Mouse (Mus musculus) left cerebral cortex, postnatal 14 days (tissue): ENCODE results near the gene Gm10638. TPM values are rescaled to one million over a fixed set of nuclear protein-coding genes. Genes with fewer than 3 reads are reported as not detected.

Source experiments
- DNase-seq, 2 experiments: peaks; one replicate each; pipeline ENCODE4 v3.0.0; 2021 to 2022; ENCODE audit warnings: low spot score in 2 of 2, mixed read lengths in 1 of 2
- intact Hi-C: fragments of 180-260 bp; cut with DNase I; formaldehyde crosslinking; loops from one replicate; pipeline ENCODE4 v1.15.1; 2025
- total RNA-seq, 2 experiments: library from RNA; stranded (reverse); gene quantifications; 2 replicates each; pipeline ENCODE4 v1.2.3; 2021

Gene Gm10638
- total RNA-seq, 2 experiments from 2014 or later = 2.5 to 3.8 TPM

- intact Hi-C loops = no loop called here
- no peak for DNase-seq
Measured at GRCm38 (mm10) chr8:86734171-86734570, 11.3 kb upstream of the Gm10638 start.

GRCm38 (mm10) chr8:86734954-86735353 is 10.5 kb upstream of the Gm10638 start:
- intact Hi-C loops = no loop called here
- DNase-seq = no peak

DNA sequence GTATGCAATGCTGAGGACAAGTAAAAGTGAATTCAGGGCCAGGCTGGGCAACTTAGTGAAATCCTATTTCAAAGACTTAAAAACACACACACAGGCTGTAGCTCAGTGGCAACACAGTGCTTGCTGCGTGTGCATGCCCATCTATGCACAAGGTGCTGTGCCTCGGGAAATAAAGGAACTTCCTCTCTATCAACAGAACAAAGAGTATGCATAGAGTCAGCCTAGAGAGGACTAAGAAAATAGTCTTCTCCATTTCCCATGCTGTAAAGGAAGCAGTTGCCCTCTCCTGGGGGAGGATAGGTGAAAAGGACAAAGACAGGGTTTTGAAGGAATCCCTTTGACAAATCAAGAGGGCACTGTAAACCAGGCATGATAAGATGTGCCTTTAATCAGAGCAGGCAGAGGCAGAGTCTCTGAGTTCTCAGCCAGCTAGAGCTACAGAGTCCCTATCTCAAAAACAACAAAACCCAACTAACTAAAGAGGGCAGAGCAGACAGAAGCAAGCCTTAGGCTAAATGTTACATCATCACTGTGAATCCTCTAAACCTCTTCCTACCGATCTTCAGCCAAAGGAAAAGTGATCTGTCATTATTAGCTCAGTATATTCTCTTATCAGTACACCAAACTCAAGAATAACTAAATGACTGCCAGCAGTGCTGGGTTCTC is 9.9 kb upstream of the Gm10638 start:
- intact Hi-C loops = no loop called here
- no peak for DNase-seq

- DNase-seq = no peak
- intact Hi-C loops = loop anchor here (10.0 kb wide), 1 partner anchor 144 kb away; the partner anchor contains the start of gene N4bp1
Measured at GRCm38 (mm10) chr8:86740899-86741298, 4.6 kb upstream of the Gm10638 start.

GRCm38 (mm10) chr8:86741627-86742026 is 3.9 kb upstream of the Gm10638 start:
- DNase-seq = no peak
- intact Hi-C loops = loop anchor here (10.0 kb wide), 1 partner anchor 143 kb away; the partner anchor contains the start of gene N4bp1

- intact Hi-C loops = loop anchor here (10.0 kb wide), 1 partner anchor 142 kb away; the partner anchor contains the start of gene N4bp1
- no peak for DNase-seq
Measured at GRCm38 (mm10) chr8:86742605-86743345, 2.7 kb upstream of the Gm10638 start.

- intact Hi-C loops = loop anchor here (5.0 to 10.0 kb wide), 2 partner anchors 98 to 140 kb away; partner anchors contain the start of gene N4bp1
- DNase-seq = no peak
Measured at GRCm38 (mm10) chr8:86744313-86745220, 932 bp upstream of the Gm10638 start.

DNA sequence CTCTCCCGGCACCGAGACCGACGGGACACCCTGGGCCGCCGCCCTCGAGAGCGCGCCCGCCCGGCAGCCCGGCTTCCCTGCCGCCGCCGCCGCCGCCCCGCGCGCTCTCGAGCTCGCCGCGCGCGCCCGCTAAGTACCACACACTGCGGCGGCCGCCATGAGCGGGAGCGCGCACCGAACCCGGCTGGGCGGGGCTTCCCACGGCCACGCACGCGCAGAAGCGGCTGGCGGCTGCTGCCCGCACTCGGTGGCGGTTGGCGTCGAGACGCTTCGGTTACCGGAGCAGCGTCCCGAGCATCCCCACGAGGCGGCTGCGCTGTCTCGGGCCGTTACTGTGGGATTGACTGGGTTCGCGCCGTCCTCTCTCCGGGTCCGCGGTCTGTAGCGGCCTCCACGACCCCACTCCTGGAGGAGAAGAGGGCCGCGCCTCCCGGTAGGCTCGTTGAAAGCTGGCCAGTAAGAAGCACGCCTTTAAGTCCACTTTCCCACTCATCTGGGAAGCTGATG is 489 bp downstream of the Gm10638 start:
- intact Hi-C loops = loop anchor here (5.0 to 10.0 kb wide), 2 partner anchors 96 to 139 kb away; partner anchors contain the start of gene N4bp1
- DNase-seq = peak; percentile 93 to 95

DNA sequence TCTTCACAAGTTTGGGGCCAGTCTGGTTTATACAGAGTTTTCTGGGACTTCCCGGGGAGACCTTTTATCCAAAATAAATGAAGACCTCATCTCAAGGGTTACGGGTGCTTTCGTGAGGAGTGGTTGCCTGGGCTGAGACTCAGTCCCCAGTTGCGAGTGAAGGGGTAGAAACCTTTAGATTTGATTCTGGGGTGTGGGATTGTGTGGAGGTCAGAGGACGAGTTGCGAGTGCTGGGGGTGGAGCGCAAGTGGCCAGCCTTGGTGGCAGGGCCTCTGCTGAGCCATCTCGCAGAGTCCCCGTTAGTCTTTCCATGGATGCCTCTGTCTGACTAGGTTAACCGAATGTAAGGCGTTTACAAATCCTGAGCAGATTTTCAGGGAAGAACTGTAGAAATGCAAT is 1.0 kb downstream of the Gm10638 start:
- no peak for DNase-seq
- intact Hi-C loops = loop anchor here (5.0 to 10.0 kb wide), 2 partner anchors 96 to 138 kb away; partner anchors contain the start of gene N4bp1

- no peak for DNase-seq
- intact Hi-C loops = loop anchor here (5.0 to 10.0 kb wide), 2 partner anchors 92 to 135 kb away; partner anchors contain the start of gene N4bp1
Measured at GRCm38 (mm10) chr8:86749842-86750241, 4.3 kb downstream of the Gm10638 start.

DNA sequence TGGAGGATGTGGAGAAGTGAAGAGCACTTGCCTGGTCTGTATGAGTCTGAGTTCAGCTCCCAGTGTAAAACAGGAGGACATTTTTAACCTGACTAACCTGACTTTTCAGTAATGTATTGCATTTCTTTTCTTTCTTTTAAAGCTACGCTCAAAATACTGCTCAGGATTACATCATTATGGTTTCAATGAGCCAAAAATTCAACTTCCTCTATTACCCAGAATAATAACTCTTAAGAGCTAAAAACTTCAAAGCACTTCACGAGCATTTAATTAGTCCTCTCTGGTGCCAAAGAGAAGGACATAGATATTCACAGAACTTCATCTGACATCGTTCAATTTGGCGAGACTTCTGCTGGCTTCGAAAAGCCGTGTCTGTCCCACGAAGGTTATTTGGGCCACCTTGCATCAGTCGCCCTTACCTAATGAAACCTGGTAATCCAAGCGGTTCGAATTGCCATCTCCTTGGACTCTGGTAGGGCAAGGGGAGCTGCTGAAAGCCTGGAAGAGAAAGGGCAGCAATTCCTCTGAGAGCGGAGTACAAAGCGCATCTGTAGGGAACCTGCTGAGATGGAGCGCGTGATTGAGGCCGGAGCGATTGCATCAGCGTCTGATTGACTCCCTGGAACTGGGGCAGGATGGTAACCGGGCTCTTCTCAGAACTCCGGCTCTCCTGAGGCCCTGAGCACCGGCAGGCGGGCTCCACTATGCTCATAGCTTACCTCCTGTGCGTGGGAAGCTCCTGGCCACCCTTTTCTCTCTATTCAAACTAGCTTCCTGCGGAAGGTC is 11.6 kb downstream of the Gm10638 start:
- intact Hi-C loops = no loop called here
- DNase-seq = peak; percentile 38 to 39

- DNase-seq = no peak
- intact Hi-C loops = no loop called here
Measured at GRCm38 (mm10) chr8:86758651-86759050, 13.2 kb downstream of the Gm10638 start.

GRCm38 (mm10) chr8:86759090-86759491 is 13.6 kb downstream of the Gm10638 start:
- intact Hi-C loops = no loop called here
- DNase-seq = no peak

GRCm38 (mm10) chr8:86760746-86761145 is 15.2 kb downstream of the Gm10638 start:
- intact Hi-C loops = no loop called here
- no peak for DNase-seq

- no peak for DNase-seq
- intact Hi-C loops = no loop called here
Measured at GRCm38 (mm10) chr8:86762806-86763205, 17.3 kb downstream of the Gm10638 start.

DNA sequence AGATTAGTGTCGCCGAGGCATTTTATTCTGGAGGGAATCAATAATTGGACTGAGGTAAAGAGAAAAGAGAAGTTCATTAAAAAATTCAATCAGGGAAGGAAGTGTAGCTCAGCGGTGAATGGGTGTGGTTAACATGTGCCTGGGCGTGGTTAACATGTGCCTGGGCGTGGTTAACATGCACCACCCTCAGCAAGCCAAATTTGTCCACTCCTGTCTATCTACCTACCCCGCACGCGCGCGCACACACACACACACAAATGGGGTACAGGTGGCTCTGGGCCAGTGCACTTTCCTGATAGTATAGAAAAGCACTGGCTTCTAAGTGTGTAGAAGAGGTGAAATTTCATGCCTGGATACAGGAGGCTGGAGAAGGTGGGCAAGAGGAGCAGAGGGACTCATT is 19.7 kb downstream of the Gm10638 start:
- no peak for DNase-seq
- intact Hi-C loops = no loop called here

GRCm38 (mm10) chr8:86765669-86766068 is 20.2 kb downstream of the Gm10638 start:
- DNase-seq = no peak
- intact Hi-C loops = no loop called here

DNA sequence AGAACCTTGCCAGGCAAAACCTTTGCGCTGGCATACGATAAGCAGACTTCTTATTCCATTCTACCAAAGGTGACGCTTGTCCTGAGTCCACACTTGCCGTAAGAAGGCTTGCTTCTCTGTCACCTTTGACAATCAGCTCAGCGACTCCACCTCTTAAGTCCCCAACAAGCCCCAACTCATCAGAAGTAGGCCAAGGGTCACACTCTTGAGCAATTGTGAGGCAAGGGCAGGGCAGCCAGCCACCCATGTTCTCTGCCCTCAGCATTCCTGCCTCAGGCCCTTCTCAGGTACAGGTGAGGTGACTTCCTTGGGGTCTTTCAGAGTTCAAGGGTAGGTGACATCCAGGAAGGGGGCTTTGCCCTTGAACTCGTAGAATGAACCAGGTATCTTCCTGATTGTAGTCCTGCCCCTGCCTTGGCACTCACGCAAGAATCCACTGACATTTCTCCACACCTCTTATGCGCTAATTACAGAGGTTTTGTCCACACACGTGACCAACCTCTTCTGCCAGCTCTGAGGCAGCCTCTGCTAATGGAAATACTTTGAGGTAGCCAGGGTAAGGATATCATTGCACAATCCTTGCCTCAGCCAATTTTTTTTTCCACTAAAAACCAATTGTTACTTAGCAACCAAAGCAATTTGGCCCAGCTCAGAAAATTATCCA is 21.2 kb downstream of the Gm10638 start:
- no peak for DNase-seq
- intact Hi-C loops = no loop called here
